Mouse (Mus musculus): ENCODE data around the gene Ak5.
"Not testable (repeated sequence)": the region's sequence is repeated elsewhere in the genome, so short reads cannot be mapped to it uniquely, and the experiment has no call there.

The Ak5 gene

DNA sequence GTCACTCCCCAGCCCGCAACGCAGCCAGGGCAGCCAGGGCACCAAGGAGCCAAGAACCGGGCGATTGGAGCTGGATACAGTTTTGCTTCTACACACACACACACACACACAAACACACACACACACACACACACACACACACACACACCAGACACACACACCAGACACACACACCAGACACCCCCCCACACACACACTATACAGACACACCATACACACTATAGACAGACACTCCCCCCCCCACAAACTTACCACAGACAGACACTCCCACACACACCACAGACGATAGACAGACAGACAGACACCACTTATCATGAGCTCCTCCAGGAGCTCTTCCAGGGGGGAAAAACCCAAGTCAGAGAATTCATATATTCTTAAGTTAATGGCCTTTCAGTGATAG is at the start of gene Ak5:
Gene Ak5, minus strand, starts transcription at position 122 of the 400 bp plus-strand sequence.
- DNase-seq (ENCODE audit: low read depth): no peak

GRCm38 (mm10) chr3:152713991-152714902 is 46.1 kb upstream of the Ak5 start, which contains the start of gene Pigk:
Gene Pigk, plus strand, starts transcription at chr3:152714100.
- peak; percentile 84 for DNase-seq (ENCODE audit: low read depth)

- DNase-seq (ENCODE audit: low read depth): no peak
Observed at GRCm38 (mm10) chr3:152712957-152713356, 44.8 kb upstream of the Ak5 start.

DNA sequence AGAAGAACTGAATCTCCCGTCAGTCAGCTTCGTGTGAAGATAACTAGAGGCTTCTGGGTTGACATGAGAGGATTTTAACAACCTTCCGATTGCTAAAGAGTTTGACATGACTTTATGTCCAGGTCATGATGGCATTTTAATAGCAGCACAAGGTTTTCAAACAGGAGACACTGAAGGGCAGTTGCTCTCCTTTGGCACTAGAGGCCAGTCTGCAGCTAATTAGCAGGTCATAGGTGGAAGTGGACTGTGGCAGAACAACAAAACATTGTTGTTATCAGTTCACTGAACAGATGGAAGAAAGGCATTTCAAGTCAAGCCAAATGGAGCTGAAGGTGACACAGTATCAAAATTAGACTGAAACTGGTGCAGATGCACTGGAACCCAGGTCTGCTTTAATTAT is 41.8 kb upstream of the Ak5 start:
- DNase-seq (ENCODE audit: low read depth): no peak

DNA sequence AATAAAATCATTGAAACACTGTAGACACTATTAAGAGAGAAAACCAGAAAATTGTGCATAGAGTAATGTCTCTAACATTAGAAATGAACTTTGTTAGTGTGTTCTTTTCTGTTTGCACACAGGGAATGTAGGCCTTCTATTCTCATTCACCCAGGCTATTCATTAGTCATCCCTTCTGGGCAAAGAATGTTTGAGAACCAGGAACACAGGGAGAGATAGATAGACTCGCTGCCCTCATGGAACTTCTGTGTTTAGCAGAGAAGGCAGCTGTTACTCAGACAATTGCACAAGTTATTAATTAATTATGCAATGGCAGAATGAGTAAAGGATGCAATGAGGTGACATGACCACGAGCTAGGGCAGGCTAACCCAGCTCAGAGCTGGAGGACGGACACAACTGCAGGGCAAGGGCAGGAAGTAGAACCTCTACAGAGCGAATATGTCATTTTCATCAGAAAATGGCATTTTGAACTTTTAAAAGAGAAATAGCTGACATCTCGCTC is 39.2 kb upstream of the Ak5 start:
- no peak for DNase-seq (ENCODE audit: low read depth)

DNA sequence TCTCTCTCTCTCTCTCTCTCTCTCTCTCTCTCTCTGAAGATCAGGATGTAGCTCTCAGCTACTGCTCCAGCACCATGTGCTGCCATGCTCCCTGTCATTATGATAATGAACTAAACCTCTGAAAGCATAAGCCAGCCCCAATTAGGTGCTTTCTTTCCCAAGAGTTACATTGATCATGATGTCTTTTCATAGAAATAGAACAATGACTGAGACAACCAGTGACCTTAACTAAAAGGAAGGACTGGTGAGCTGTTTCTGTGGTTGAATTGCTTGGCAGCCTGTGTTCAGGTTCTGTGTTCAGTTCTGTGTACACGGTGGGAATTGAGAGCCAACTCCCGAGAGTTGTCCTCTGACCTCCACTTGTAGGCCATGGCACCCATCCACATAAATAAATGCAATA is 38.7 kb upstream of the Ak5 start:
- no peak for DNase-seq (ENCODE audit: low read depth)

GRCm38 (mm10) chr3:152705826-152706225 is 37.7 kb upstream of the Ak5 start:
- no peak for DNase-seq (ENCODE audit: low read depth)

DNA sequence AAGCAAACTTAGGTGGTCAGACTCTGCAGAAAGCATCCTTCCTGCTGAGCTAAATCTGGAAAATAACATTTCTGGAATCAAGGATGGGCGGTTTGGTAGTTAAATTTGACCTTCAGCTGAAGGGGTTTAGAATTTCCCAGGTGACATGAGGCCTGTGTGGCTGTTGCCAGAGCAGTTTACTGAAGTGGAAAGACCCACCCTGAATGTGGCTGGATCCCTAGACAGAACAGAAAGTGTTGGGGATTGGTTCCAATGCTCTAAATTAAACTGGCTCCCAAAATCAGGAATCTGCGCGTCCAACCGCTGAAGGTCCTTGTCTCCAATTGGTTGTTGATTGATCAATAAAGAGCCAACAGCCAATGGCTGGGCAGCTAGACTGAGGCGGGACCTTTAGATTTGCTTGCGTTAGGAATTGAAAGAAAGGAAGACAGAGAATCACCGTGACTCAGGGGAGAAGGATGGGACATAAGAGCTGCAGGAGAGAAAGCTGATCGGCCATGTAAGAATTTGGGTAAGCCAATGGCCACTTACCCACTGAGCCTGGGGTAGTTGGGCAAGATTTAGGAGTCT is 34.2 kb upstream of the Ak5 start:
- DNase-seq (ENCODE audit: low read depth): no peak

- DNase-seq (ENCODE audit: low read depth): not testable (repeated sequence)
Observed at GRCm38 (mm10) chr3:152701536-152701935, 33.4 kb upstream of the Ak5 start.

DNA sequence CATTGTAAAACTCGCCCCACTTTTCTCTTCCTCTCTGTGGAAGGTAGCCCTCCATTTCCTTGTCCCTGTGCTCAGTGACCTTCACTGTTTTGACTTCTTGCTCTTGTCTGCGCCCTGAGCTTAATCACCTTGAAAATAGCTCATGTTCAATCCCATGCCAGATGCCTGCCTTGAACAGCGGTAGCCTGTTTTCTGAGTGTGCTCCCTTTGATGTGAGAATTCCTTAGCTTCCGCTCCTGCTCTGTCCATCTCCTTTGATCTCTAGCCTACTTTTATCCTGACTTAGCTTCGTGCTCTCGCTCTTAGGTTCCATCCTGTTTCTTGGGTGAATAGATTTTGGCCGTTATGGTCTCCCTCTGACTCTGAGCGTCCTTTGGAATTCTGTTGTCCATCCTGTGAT is 31.1 kb upstream of the Ak5 start:
- DNase-seq (ENCODE audit: low read depth): no peak

GRCm38 (mm10) chr3:152698017-152698416 is 29.9 kb upstream of the Ak5 start:
- DNase-seq (ENCODE audit: low read depth): no peak

DNA sequence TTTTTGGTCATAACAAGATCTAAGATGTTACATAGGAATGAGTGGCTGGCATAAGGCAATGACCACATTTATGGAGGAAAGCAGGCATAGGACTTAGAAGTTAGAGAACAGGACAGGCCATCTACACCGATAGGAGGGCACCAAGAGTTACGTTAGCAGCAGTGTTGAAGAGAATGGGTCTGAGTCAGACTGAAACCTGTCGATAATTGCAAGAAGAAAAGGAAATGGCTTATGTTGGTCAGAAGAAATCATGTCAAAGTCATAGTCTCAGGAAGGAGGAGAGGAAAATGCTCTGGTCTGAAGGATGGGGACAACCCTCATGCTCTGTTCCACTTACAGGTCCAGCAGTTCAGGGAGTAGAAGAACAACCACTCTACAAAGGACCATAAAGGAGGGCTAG is 26.8 kb upstream of the Ak5 start:
- DNase-seq (ENCODE audit: low read depth): no peak

- DNase-seq (ENCODE audit: low read depth): no peak
Observed at GRCm38 (mm10) chr3:152689105-152689504, 20.9 kb upstream of the Ak5 start.

DNA sequence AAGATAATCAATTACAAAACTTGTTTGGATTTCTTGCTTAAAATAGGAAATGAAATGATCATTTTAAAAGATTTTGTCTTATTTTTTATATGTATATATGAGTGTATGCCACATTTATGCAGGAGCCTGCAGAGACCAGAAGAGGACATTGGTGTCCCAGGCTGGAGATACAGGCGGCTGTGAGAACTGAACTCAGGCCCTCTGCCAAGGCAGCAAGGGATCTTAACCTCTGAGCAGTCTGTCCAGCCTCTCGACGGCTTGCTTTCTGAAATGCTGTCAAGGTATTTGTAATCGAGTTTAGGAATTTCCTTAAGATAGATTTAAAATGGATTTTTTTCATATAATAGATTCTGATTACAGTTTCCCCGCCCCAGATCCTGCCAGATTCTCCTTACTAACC is 20.4 kb upstream of the Ak5 start:
- no peak for DNase-seq (ENCODE audit: low read depth)

- no peak for DNase-seq (ENCODE audit: low read depth)
Observed at GRCm38 (mm10) chr3:152674663-152675062, 6.5 kb upstream of the Ak5 start.

DNA sequence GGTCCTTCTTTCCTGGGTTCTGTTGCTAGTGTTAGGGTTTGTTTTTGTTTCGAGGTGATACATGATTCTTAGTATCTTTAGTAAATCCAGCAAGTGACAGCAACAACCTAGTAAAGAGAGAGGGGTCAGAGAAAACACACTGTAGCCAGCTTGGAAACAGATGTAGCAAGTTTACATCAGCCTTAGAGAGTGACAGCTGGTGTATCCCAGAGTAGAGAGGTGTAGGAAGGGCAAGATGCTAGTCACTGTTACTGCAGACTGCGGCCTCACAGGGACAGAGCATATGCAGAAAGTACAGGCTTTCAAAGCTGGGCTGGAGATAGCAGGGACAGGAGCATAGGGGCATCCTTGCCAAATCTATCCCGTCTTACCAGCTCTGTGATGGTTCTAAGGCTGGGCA is 1.6 kb upstream of the Ak5 start:
- DNase-seq (ENCODE audit: low read depth): no peak

DNA sequence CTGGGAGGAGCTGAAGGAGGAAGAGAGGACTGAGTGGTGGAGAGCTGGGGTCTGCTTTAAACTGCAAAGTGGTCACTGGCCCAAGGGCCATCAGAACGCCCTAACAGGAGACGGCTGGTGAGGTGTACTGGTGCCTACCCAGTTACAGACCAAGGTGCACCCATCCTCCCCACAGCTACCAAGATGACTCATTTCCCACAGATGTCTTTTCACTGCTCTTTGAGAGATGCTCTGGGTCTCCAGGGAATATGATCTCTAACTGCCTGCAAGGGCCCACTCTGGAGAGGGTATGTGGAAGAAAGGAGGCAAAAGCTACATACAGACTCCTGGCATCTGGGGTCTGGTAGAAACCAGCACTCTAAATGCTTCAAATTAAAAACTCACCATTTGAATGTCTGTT is 633 bp upstream of the Ak5 start:
- DNase-seq (ENCODE audit: low read depth): no peak

- DNase-seq (ENCODE audit: low read depth): no peak
Observed at GRCm38 (mm10) chr3:152667356-152668211, 576 bp downstream of the Ak5 start.

DNA sequence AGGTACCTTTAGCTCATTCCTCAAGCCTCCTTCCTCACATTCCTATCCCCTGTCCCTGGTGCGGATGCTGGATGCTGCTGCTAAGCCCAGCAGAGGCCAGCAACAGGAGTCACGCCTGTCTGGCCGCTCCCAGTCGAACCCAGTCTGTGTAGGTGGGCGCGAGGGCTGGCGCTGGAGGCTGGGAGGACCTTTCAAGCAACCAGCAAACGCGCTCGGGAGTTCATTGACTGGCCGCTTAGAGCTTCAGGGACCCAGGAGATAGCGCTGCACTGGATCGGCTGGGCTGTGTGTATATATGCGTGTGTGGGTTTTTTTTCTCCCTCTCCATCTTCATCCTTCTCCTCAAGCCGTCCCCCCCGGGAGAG is 1.2 kb downstream of the Ak5 start:
- DNase-seq (ENCODE audit: low read depth): no peak

GRCm38 (mm10) chr3:152658592-152658991 is 9.6 kb downstream of the Ak5 start:
- no peak for DNase-seq (ENCODE audit: low read depth)

GRCm38 (mm10) chr3:152651991-152652390 is 16.2 kb downstream of the Ak5 start:
- no peak for DNase-seq (ENCODE audit: low read depth)

DNA sequence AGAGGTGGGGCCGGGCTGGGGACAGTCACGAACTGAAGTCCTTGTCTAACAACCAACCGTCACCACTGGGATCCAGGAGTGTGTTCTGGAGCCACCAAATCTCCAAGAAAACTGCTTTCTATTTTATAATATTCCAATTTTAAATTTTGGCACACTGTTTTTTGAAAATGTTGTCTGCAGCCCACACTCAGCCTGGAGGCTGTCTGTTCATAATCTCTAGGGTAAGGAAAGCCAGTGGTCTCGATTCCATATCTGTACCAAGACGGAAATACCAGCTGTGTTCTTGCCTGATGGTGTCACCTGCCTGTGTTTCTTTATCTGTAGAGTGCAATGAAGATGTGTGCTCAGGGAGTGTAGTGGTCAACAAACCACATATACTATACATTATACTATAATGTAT is 23.6 kb downstream of the Ak5 start:
- DNase-seq (ENCODE audit: low read depth): no peak

Measured in fibroblast of lung, adult 2 months (primary cell).